Mouse (Mus musculus) lung, postnatal 10 days (tissue): ENCODE results near the gene Unc119.

ENCODE experiments used
- DNase-seq: peaks from one replicate; pipeline ENCODE4 v3.0.0; 2021

The Unc119 gene

DNA sequence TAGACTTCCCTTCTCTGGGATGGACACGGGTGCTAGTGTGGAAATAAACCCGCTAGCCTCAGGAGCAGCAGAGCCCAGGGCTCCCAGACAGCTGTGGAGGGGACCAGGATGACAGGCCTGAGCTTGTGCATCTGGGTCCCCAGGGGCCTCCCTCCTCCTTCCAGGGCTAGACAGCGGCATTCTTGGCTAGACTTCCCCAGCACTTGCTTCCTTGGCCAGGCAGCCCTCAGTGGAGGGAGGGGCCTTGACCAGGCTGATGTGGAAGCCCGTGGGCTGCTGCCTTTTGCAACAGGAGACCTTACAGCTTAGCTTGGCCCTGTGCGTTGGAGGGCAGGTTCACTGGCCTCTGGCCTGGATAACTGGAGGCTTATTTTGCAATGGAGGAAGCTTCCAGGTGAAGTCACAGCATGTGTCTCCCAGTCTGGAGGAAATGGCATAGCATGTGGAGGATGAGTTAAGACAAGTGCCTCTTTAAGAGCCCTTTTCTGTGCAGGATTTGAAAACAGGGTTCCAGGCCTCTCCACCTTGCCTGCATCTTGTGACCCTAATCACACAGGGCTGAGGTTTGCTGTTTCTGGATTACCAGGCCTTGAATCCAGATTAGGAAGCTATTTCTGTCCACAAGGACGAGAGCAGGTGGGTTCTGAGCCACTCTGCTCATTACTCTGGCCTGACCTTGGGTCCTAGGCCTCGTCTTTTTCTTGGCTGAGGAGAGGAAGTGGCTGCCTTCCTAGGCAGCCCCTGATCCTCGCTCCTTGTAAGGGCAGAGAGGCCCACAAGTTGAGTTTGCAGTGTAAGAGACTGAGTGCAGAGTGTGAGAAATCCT is 1.8 kb downstream of the Unc119 start:
- peak; percentile 78 for DNase-seq

DNA sequence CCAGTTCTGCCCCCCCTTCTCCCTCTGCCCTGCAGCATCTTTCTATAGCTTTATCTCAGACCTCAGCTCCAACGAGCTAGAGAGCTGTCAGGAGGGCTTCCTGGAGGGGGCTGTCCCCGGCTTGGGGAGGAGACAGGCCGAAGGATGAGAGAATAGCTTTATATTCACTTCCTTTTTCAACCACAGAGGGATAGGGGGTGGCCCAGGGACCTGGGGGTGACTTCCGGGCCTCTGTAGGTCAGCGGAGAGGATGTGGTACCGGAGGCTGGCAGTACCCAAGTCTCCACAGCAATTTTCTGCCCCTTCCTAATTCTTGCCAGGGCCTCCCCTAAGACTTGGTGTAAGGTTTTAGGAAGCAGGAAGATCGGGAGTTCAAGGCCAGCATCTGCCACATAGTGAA is 2.5 kb downstream of the Unc119 start:
- DNase-seq: peak; percentile 26

DNA sequence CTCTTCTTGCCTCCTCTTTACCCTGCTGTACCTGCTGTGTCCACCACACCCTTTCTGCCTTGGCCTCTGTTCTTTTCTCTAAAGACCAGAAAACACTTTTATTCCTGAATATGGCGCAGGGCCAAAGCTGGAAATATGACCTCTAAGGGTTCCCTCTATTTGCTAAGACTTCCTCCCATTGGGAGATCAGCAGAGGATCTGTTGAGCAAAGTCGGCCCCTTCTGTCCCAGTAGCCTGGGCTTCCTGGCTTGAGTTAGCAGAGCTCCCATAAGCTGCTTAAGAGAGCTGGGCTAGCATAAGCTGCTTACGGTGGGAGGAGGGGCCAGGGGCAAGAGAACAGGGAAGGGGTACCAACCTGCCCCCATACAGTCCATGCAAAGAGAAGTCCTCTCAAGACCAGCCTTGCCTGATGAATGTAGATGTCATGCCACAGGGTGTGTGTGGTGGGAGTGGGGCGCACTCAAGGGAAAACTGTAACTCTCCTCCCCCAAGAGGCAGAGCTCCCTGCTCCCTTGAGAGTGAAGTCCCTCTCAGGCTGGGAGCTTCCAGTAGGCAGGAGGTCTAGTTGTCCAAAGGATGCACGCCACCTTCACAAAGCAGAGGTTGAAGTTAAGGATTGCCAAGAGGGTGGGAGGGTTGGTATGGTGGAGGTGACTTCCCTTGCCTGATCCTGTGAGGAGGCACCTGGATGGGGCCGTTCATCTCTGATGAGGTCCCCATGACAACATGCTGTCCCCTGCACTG is 3.2 kb downstream of the Unc119 start:
- DNase-seq: no peak

DNA sequence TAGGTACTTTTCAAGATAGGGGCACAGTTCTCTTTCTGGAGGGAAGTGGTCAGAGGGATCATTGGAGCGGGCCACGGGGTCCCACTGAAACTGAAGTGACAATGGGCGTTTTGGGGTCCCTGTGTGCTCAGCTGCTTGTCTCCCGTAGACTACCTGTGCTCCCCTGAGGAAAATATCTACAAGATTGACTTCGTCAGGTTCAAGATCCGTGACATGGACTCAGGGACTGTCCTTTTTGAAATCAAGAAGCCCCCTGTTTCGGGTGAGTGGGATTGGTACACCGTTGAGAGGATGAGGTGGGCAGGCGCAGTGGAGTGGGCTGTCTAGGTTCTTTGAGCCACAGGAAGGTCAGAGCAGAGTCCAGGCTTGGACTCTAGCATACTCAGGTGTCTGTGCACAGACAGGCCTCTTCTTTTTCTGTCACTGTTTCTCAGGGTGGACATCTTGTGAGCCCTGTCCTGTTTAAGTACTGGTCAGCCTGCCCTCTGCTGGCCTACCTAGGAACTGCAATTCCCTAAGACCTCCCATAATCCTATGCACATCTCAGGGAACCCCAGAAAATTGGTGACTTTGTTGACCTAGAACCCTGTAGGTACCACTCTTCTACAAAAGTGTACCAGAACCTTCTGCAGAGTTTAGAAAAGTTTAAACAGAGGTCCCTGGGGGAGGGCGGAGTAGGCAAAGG is 3.9 kb downstream of the Unc119 start:
- DNase-seq: peak; percentile 83

DNA sequence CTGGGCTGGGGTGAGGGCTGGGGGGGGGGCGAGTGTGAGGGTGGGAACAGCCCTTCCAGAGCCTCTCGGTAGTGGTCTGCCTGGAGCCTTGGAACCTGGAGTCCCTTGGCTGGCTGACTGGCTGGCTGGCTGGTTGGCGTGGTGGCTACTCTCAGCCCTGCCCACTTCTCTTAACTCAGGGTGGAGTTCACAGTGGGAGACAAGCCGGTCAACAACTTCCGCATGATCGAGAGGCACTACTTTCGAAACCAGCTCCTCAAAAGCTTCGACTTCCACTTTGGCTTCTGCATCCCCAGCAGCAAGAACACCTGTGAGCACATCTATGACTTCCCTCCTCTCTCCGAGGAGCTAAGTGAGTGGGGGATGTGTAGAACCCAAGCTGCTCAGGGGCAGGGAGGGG is 4.6 kb downstream of the Unc119 start:
- peak; percentile 62 for DNase-seq

DNA sequence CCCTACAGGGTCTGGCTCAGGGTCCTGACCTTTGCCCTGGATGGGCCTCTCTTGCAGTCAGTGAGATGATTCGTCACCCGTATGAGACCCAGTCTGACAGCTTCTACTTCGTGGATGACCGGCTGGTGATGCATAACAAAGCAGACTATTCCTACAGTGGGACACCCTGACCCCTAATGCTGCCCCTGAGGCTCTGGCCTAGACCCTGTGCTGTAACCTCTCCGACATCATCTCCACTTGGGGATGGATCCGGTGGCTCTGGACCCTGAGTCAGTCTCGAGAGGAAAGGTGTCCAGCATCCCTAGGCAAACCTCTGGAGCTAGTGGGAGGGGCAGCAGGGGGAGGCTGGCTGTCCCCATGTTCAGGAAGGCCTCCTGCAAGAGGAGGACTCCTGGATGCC is 5.2 kb downstream of the Unc119 start:
- no peak for DNase-seq

DNA sequence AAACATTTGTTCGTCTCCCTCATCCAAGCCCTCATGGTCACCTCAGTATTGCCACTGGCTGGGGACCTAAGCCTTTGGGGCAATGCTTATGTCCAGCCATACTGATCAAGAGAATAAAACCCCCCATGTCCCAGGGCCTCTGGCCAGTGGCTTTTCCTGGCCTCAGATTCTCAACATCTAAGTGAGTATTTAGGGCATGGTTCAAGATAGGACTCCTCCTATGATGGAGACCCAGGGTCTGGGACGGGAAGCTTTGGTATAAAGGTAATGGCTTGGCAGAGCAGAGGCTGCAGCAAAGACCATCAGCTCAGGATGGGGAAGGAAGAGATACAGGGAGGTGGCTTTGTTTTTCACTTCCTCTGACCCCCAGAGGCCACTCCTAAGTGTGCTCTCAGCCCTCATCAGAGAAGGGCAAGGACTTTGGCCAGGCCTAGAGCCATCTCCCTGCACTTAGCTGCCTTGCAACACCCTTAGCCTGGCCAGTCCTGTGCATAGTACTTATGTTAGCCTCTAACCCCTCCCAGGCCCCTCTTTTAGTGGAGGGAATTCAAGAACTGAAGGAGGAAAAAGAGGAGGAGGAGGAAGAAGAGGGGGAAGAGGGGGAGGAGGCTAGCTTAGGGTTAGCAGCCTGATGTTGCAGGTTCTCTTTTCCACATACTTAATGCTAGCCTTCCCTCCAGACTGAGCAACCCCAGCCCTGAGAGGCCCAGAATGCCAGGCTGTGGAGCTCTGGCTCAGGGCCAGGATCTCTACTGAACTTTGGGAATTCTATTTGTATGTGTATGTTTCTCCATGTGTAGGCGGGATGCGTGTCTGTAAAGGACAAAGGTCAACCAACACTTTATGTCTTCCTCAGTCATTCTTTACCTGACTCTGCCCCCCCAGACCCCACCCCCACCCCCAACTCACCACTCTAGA is 6.4 kb downstream of the Unc119 start:
- no peak for DNase-seq

DNA sequence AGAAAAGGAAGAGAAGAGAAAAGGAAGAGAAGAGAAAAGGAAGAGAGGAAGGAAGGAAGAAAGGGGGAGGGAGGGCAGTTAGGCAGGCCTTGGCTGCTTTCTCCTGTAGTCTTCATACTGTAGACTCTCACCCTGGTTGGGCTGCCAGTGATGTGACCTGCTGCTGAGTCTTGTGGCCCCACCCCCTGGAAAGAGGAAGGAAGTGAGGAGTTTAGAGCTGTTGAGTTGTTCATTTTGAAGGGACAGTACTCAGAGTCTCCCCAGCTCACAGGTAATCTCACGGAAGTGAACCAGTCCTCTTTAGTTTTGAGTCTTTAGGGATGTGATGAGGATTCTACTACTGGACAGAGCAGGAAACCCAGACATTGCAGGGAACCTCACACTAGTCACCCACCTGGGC is 9.8 kb downstream of the Unc119 start:
- DNase-seq: no peak

DNA sequence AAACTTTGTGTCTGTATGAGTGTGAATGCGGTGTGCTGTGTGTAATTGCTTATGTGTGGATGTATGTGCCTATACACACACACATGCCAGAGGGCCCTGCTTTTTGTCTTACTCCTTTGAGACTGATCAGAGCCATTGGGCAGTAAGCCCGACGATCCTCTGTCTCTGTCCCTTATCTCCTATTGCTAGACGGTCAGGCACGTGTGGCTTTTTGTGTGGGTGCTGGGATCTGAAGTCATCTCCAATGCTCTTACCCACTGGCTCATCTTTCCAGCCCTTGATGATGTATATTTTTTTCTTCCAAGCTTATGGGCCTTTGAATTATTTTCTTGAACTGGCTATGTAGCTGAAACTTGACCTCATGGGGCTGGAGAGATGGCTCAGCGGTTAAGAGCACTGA is 11.6 kb downstream of the Unc119 start:
- no peak for DNase-seq

DNA sequence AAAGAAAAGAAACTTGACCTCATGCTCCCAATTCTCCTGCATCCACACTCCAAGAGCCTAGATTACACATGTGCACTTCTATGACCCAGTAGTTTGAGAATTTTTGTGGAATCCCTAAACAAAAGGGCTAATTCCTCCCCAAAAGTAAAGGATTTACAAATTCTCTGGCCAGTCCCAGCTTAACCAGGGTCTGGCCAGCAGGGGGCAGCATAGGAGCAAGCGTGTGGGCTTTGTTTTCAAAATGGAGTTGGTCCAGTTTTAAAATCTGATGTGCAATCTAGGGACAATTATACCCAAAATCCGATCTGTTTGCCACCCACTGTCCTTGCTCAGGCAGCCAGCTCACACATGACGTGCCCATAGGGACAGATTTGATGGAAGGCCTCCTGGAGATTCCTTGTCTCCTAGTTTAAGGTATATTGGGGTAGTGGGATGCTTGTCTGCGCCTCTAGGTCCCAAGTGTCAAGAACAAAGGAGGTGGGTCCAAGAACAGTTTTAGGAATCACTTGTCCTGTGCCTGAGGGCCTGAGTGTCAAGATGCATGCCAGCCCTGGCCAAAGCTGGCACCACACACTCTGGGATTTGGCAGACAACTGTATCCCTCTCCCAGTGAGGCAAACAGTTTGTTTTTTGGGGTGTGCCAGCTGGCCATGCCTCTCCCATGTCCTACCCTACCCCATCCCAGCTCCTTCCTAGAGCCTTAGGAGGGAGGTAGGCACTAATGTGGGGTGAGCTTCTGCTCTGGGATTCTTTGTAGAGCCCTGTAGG is 12.4 kb downstream of the Unc119 start:
- DNase-seq: peak; percentile 77

DNA sequence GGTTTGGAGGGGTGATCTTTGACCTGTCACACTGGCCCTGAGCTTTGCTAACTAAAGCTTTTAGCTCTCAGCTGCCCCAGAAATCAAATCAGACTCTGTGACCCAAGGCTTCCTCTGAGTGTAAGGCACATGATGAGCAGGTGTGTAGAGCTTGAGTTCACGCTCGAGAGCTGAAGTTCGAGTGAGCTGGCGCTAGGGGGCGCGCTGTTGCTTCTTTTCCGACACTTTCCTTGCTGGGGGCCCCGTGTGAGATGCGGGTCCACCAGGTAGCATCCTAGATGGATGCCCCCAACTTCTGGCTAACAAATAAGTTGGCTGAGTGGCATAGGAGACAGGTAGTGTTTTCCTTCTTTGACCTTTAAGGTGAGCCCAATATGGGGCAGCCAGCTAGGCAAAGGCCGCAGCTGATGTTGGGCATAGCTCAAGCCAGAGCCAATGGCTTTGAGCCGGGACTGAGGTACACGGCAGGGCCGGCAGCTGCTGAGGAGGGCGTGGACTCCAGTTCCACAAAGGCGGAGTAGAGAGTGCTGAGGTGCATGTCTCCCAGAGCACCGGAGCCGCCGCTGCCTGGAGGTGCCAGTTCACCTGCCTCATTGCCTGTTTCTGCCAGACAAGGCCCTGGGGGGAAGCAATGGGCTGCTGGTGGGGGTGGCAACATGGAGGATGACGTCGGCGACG is 15.2 kb downstream of the Unc119 start:
- peak; percentile 45 for DNase-seq

DNA sequence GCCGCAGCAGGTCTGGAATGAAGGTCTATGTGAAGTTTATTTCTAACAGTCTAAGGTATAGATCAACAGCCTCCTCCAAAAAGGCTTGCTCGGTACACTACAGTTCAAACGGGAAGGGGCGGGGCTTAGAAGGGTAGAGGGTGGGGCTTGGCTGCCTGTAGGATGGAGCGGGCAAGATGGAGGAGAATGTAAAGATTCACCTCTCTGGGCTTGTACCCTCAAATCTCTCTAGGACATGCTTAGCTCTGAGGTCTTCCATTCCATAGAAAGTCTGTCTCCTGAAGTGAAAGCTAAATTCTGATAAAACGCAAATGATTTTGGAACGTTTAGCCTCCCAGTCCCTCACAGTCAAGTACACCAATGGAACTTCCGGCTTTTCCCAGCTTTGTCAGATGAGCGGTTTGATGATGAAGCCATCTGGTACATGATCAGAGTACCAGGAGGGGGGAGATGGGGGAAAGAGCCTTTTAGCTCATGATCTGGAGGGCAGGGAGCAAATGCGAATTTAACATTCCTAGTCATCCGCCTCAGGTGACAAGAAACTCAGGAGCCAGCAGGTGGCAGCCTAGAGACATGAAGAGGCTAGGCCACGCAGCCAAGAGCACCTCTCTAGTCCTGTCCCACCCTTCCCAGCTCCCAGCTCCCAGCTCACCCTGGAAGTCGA is 17.0 kb downstream of the Unc119 start:
- peak; percentile 88 for DNase-seq

DNA sequence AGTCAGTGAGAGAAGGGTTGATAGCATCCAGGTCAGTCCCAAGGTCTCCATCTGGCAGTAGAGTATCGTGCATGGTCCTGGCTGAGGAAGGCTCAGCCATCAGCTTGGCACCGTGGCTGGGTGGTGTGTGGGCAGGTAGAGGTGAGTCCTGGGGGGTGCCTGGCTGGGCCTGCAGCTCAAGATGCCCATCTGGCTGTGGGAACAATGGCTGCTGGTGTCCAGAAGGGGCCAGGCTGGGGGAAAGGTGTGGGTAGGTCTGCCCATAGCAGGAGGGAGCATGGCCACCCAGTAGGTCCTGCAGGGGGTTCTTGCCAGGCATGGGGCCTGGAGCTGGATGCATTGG is 17.5 kb downstream of the Unc119 start:
- no peak for DNase-seq

DNA sequence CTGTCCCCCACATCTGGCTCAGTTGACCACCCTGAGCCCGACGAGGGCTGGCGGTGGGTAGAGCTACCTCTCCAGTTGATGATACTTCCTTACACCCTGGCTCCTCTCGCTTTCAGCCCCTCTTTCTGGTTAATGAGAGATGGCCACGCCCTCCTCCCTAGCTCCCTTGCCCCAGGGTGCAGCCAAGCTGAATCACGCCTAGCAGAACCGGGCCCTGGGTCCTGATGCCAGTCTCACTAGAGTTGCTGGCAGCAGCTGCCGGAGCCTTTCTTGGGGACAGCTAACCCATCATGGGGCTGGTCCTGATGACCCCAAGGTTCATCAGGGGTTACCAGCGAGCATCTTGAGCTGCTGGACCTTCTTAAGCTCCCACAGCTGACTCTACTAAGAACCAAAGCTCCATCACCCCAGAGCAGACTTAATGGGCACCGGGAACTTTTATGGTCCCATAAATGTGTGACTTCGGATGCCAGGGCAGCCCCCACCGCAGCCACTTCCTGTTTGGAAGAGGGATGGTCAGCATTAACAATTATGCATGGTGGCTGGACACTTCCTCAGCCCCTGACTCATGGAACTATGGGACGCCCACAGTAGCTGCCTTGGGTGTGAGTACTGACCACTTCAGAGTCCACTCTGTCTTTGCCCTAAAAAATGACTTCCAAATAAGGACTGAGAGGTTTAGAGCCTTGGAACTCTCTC is 20.2 kb downstream of the Unc119 start:
- no peak for DNase-seq

DNA sequence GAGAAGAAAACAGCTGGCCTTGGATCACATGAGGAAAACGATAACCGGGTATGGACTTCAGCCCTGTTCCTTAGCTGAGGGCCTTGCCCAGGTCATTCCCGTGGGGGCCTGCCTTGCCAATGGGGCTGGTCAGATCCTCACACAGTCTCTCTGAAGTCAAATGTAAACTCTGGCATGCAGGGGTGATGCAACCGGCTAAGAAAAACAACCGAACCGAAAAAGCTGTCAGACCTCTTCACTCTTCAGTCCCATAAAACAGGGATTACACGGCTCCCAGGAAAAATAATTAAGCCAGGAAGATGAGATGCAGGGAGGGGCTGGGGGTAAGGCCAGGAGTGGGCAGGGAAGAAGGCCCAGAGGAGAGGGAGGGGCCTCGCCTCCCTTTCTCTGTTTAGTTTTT is 20.8 kb downstream of the Unc119 start:
- DNase-seq: no peak

DNA sequence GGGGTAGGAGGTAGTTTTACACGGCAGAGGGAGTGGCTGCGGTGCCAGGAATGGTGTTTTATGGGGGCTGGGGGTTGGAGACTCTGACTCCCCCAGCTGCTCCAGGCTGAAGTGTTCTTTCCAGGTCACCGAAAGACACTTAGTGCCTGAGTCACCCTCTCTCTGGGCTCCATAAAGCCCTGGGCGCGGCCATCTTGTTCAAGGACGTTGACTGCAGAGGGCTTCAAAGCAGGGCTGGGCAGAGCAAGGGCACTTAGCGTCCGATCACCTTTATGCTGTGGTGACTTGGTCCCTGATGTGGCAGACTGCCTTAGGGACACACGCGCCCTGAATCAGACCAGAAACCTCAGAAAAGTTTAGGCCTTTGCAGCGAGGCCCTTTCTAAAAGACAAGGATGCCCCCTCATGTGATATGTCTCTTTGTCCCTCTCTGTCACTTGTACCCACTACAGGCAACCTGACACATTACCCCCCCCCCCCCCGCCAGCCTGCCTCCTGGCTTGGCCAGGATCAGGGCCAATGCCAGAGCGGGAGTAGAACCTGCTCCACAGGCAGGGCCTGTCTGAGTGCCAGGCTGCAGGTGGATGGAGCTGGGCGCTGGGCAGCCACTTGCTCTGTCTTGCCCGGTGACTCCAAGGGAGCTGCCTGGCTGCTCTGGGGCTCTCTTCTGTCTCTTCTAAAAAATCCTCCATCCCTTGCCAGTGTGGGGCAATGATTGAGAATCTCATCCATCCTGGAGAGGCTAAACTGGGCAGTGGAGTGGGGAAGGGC is 24.4 kb downstream of the Unc119 start:
- DNase-seq: no peak

DNA sequence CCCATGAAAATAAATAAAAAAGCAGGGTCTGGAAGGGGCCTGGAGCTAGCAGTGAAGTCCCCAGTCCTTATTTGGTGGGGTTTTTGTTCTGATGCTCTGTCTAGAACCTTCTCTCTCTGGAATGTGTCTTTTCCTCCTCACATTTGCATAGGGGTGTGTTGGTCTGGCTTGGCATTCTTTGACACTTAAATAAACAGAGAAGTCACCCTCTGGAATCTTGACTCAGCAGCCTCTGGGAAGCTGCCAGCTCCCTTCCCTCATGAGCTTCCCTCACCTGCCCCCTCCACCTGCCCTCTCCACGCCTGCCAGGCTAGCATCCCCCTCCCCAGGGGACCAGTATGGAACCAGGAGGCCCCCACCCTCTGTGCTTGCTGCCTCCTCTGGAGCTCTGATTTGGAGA is 27.1 kb downstream of the Unc119 start:
- peak; percentile 59 for DNase-seq

DNA sequence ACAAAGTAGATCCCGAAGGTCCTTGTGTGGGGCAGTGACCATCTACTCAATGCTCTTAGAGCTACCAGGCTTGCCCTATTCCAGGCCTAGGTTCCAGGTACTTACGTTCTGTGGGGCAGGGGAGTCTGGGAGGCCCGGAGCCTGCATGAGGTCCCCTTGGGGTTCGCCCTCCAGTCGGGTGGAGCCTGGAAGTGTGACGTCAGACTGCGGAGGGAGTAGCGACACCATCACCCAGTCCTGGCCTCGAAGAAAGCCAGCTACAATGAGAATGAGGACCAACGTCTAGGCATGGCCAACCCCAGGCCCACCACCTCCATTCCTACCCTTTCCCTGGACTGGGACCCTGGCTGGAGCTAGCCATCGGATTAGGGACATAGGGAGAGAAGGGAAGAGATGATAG is 28.4 kb downstream of the Unc119 start:
- DNase-seq: no peak

DNA sequence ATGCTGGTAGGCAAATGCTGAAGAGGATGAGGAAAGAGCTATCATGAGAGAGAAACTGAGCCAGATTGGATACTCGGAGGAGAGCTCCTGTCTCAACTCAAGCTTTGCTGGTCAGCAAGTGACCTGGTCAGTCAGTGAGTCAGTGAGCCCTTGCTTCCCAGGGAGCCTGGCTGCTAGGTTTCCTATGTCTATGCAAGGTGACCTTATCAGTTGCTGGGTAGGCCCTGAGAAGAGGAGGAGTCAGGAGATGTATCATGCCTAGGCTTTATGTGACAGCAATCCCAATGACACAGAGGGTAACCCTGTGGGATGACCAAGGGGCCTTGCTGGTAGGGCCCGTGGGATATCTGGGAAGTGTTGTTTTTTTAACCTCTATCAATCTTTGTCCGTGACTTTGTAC is 28.9 kb downstream of the Unc119 start:
- no peak for DNase-seq
